Mouse (Mus musculus): ENCODE data around the gene Fuom.

- no peak for TF ChIP-seq POLR2A (IDR thresholded peaks at IDR 0.05; ENCODE audit: low read depth, low read length)
- TF ChIP-seq CTCF (conservative IDR thresholded peaks at IDR 0.05; ENCODE audit: insufficient read depth, insufficient read length, low read depth, low read length): no peak
Measured at GRCm38 (mm10) chr7:140098466-140098865, 3.8 kb downstream of the Fuom start.
